Mouse (Mus musculus) heart, adult 11 months (tissue): Measurements from ENCODE around the gene Scrn1.

Source experiments
- DNase-seq: peaks from one replicate; pipeline ENCODE4 v3.0.0; 2022

Scrn1 gene

DNA sequence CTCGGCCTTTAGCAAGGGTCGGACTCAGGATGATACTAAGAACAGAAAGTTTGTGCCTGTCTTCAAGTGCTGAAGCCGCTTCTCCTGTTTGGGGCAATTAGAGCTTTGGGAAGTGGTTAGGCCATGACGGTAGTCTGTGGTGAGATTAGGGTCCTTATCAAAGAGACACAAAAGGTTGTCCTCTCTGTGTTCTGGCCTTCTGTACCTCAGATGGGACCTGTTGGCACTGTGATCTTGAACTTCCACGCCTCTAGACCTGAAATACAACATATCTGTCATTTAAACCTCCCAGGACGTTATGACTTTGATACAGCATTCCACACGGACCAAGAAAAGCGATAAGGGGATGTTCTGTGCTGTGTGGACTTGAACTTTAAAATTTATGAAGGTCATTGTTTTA, 37.6 kb downstream of the Scrn1 start:
- no peak for DNase-seq

DNA sequence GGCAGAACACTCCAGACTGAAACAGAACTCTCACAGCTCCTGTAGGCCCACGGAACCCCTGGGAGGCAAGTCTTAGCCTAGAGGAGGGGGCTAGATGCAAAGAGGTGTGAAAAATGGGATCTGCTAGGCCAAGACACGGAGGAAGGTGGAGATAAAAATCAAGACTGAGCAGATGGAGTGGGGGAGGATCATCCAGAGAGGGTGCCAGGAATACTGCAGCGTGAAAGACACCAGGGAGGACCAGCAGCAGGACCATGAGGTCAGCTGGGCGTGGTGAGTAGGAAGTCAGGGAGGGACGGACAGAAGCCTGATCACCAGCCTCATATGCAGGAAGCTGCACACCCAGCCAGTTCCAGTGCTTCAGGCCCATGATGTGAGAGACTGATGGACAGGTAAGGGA, 47.5 kb downstream of the Scrn1 start:
- DNase-seq: no peak

DNA sequence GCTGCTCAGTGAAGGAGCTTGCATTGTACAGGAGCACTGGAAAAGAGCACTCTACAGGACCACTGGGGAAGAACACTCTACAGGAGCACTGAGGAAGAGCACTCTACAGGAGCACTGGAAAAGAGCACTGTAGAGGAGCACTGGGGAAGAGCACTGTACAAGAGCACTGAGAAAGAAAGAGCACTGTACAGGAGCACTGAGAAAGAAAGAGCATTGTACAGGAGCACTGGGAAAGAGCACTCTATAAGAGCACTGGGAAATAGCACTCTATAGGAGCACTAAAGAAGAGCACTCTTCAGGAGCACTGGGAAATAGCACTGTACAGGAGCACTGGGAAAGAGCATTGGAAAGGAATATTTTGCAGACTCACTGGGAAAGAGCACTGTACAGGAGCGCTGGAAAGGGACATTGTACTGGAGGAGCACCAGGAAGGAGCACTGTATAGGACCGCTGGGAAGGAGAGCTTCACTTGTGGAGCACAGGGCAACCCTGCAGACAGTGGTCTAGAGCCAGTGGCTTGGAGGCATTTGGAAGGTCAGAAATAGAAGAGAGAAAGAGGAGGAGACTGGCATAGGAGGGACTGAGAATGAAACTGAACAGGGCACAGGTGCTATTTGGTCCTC, 49.7 kb downstream of the Scrn1 start:
- DNase-seq: no peak

DNA sequence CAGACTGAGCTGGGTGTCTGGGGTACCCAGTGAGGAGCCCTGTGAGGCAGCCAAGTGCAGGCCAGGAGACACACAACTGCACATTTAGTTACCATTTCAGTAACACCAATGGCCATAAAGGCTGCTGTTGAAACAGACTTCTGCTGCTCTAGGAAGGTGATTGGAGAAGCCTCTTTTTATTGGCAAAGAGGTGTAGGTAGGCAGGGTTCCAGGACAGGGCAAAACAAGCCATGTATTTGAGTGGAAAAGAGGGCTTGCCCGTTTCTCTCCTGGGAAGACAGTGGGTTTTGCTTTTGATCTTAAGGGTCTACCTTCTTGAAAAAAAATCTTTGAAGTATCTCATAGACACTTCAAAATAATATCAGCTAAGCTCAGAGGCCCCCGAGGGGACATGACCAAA, 54.0 kb downstream of the Scrn1 start:
- DNase-seq: peak; percentile 61

DNA sequence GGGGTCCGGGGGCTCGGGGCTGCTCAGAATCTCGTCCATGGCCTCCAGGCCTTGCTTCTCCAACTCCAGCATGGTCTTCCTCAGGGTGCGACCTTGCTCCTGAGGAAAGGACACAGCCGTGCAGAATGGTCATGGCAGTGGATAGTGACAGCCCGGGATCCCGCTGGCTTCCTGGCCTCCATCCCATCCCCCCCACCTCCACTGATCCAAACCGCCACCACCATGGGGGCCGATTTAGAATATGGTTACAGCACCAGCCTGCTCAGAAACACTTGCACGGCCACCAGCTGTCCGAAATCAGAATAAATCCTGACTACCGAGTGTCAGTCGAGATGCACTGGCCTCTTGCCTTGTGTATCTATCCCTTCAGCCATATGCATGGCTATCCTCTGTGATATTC, 57.0 kb downstream of the Scrn1 start:
- DNase-seq: peak; percentile 84

DNA sequence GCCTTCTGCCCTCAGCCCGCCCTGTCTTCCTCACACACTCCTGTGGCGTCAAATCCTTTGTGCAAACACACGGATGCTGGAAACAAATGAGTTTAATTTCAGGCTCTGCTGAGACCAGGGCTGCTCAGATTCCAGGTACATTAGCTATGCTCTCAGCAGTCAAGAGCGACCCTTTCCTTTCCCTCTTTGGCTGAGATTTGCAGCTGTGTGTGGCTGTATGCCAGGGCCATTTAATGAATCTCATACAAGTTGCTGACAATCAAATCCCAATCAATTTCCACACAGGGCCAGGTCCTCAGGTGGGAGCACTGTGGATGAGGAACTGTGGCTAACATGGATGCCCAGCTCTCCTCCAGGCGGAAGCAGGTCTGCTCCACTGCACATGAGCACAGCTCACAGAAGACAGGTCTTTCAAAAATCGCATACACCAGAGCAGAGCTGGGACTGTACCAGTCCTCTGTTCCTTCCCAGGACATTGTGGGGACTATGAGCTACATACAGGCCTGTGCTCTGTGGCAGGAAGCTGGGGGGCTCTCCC, 58.0 kb downstream of the Scrn1 start:
- peak; percentile 84 for DNase-seq

DNA sequence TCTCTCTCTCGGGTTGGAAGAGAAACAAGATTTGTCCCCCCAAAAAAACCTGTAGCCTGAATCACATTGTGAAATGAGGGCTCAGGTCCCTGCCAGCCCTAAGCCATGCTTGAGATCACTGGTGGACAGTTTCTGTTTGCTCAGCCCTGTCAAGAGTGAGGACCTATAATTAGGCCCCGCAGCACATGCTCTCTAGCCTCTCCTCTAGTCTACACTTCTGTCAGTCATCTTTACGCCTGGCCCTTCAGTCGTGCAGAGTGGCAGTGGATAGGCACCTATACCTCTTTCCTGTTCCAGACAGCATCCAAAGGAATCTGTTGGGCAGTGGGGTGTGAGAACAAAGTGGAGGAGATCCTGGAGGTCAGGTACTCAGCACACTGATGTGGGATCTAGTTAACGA, 58.5 kb downstream of the Scrn1 start:
- no peak for DNase-seq

DNA sequence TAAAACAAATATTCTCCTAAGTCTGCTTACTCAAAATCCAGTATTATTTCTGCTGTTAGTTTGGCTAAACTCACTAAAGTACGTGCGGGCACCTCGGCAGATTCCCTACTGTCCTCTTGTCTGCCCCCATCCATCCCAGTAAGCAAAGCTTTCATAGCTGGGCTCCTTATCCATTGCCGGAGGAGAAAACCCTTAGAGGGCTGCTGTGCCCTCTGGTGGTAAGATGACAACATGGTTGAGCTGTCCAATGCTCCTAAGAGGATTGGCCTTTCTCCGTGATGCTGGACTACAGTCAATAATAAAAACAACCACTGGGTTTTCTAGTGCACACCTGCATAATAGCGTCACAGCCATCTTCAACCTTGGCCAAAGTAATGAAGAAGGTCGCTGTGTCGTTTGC, 59.3 kb downstream of the Scrn1 start:
- no peak for DNase-seq

DNA sequence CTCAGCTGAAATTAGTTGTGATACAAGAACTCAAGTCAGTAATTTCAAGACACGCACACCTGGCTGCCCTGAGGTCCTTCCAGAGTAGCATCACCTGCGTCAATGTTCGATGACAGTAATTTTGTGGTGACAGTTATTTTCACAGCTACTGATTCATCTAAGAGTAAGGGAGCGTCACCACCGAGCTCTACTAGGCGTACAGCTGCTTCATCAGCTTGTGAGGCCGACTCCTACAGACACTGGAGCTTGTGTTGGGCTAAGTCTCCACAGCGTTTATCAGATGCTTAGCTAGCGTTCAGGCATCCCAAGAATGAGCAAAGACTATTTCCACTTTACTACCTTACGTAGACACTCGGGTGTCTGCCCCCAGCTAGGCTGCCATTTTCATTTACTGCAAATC, 60.0 kb downstream of the Scrn1 start:
- no peak for DNase-seq

DNA sequence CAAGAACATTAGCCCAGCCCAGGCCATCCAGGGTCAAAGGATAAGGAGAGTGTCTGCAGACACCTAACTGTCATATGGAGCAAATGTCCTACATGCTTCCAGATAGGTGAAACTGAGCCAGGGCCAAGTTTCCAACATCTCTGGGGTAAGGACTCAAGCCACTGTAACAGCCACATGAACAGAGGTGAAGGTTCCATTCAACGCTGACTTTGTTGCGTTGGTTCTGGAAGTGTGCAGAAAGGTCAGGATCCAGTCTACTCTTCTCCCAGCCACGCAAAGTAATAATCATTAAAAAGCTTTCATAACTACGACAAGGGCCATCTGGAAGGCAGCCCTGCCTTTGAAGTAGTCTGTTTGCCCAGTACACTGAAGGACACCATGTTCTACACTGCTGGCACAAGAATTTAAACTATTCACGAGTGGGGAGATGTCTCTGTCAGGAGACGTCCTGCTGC, 63.6 kb downstream of the Scrn1 start:
- peak; percentile 96 for DNase-seq

DNA sequence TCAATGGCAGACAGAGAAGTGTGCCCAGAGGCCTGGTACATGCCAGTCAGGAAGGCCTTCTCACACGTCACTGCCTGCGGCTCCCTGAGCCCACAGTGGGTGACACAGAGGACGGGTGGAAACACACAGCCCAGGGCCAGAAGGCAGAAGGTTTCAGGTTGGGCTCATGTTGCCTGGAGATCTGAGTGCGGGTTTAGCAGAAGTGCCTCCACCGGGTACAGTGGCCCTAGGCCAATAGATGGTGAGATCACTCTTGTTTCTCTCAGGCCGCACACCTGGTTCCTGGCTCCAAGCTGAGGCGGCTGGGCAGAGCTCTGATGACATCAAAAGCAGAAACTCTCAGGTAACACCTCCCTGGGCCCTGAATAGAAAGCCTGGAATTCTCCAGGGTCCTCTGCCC, 70.1 kb downstream of the Scrn1 start:
- no peak for DNase-seq

DNA sequence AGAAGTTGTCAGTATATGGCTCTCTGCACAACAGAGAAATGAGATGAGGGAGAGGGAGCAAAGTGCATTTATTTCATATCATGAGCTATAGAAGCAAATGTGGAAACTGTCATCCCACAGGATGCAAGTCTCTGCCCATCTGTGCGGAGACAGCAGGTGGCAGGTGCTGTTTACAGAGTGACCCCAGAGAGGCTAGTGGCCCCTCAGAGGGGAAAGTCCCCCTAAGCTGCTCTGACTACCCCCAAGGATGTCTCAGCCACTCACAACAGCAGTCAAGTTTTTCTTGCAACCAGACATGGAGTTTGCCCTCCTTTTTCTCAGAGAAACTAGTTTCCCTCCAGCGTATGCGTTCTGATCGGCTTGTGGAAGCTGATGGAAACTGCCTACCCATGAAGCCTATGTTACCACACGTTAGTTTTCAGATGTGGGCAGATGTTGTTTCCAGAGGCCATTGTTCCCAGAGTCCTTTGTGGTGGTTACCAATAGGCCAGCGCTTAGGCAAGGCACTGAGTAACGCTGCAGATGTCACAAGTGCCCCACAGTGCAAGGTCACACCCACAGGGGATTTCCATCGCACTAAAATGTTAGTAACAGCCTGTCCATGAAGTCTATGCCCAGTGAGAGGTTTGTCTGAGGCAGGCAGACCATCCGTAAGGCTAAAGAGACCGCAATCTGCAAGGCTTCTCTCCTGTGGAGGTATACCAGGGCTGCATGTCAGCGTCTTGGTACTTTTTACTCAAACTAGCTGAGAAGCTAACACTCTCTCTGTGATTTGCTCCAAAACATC, 71.5 kb downstream of the Scrn1 start:
- no peak for DNase-seq

DNA sequence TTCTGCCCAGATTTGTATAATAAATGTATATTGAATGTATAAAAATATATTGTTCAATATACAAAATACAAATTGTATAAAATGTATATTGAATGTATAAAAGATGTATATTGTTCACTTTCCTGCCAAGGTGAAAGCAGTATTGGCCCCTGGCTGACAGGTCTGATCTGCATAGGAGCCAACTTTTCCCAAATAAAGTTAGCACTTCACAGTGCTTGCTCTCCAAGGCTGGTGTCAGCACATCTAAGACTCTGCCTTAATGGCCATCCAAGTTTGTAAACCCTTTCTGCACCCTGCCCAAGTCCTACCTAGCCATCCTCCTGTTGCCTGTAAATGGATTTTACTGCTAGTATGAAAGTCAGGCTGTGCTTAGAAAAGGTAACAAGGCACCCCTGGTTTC, 72.2 kb downstream of the Scrn1 start:
- no peak for DNase-seq

DNA sequence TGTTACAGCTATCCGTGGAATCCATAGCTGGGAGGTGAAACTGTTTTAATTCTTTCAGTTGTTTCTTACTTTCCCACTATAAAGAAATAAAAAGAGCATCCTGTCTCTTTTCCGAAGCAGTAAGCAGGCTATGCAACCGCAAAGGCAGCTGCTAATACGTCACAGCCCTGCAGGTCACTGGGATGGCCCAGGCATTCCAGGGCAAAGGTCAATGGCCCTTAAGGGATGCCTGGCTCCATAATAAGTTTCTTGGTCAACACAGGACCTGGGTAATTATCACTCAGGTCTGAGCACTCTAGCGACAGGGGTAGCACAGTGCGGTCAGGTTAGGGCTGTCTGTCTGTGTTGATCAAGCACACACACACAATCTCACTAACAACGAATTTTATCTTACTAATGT, 75.2 kb downstream of the Scrn1 start:
- DNase-seq: no peak

DNA sequence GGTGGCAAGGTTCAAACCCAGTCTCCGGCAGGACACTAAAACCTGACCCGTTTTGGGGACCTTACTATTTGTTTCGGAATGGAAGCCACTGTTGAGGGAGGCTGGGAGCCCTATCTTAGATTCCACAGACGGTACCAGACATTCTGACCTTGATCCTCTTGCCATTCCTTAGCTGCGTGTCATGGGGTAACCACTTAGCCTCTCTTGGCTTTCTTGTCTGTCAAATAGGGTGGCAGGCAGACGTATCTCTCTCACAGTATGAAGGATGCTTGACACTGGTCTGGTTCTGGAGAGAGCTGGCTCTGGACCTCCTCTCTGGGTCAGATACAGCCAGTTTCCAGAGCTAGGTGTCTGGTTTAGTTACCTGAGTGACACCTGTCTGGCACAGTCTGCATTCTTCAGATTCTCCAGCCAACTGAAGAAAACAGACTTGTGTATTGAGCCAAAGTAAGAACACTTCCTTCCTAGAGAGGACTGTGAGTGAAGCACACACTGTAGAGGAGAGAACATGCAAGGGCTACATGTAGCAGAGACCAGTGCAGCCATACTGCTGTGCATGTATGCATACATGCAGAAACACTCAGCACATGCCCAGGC, 80.2 kb downstream of the Scrn1 start:
- no peak for DNase-seq

DNA sequence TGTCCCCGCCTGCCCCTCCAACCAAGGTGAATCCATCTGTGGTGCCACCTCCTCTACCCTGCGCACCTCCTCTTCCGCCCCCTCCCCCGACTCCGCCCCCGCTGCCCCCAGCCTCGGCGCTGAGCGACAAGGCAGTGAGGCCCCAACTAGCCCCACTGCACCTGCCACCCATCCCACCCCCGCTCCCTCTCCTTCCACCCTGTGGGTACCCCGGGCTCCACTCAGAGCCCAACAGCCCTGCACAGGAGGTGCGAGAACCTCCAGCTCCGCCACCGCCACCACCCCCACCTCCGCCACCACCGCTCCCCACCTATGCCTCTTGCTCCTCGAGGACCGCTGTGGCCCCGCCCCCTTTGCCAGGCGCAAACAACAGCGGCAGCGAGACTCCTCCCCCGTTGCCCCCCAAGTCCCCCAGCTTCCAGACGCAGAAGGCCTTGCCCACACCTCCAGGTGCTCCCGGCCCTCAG, 80.8 kb downstream of the Scrn1 start:
- DNase-seq: no peak

DNA sequence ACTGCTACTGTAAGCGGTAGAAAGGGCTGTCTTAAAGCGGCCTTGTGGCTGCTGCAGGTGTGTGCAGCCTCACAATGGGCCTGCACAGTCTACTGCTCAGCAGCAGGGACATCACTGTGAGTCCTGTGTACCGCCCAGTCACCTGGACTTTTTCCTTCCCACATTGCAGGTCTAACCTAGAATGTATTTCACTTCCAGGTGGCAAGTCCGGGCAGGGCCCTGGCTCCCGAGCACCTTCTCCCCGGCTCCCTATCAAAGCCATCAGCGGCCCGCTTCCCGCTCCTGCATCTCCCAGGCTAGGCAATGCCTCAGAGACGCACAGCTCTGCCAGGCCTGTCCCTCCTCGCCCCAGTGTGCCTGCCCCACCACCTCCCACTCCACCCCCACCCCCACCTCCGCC, 81.3 kb downstream of the Scrn1 start:
- DNase-seq: no peak

DNA sequence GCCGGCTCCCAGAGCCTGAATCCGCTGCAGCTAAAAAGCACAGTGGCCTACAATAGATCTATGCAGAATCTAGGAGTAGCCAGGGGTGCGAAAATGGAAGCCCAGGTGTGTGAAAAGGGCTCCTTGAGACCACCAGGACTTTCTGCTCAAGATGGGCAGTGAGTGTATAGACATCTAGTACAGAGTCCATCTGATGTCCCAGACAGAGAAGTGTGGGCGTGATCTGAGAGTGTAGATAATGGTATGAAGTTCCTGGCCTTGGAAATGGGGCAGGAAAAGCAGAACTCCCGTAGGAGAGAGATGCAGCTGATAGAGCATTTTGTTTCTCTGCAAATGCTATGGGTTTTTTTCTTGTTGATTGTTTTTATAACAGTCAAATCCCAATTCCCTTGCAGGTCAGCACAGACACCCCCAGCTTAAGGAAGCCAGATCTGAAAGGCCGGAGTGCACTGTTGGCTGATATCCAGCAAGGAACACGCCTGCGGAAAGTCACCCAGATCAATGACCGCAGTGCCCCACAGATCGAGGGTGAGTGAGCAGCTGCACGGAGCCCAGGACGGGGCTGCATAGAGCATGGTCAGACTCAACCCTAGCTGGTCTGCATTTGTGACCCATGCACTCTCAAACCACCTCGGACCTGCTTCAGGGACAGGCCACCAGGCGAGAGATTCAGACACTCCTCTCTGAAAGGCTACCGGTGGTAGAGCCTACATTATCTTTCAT, 84.7 kb downstream of the Scrn1 start:
- DNase-seq: no peak

DNA sequence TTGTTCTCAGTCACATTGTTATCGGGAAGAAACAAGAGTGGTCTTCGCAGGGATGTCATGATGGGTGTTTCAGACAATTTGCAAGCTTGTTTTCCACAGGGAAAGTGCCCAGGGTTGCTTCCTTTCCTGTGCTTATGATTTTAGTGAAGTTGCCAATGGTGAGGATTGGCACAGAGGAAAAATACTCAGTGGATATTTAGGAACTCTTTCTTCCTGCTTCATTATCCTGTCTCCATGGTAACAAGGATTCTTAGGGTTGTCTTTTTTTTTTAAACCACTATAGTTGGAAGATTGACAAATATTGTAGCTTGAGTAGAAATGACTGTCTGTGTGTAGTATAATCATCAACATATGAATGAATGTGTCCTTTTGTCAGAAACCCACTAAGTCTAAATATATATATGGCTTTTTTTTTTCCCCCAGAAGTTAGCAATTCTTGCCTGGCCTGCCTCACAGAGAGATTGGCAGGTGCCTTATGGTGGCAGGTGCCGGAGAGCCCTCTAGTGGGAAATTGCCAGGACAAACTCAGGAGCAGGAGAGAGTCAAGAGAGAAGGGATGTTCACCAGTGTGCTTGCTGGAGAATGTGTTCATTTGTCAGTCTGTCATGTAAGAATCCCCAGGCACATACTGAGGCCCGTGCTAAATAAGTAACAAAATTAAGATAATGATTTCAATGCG, 87.5 kb downstream of the Scrn1 start:
- DNase-seq: no peak

DNA sequence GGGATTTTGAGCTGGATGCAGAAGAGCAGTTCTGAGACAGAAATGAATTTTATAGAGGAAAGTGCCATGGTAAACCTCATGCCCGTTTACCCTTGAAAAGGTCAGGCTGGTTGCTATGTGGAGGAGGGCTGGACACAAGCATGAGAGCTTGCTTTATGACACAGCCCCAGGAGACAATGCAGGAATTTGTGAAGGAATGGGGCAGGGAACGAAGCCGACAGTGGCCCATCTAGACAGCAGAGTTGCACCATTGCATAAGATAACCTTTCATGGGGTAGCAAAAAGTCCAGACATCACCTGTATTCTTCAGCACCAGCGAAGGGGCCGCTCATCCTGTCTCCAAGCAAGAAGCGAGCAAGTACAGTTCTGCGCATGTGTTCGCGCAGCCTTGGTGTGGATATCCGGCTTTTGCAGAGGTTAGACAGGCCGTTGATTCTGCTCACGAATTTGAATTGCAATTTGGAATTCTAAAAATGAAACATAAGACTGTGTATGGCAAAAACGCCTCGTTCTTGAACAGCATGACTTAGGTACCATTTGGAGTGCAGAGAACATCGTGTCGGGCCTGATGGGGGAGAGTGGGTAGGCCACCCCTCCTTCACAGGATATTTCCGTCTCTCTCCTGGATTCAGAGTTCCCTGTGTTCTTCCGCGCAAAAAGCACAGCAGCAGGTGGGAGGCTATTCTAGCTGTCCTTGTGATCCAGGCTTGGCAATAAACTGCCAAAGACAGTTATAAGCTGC, 90.2 kb downstream of the Scrn1 start:
- no peak for DNase-seq

DNA sequence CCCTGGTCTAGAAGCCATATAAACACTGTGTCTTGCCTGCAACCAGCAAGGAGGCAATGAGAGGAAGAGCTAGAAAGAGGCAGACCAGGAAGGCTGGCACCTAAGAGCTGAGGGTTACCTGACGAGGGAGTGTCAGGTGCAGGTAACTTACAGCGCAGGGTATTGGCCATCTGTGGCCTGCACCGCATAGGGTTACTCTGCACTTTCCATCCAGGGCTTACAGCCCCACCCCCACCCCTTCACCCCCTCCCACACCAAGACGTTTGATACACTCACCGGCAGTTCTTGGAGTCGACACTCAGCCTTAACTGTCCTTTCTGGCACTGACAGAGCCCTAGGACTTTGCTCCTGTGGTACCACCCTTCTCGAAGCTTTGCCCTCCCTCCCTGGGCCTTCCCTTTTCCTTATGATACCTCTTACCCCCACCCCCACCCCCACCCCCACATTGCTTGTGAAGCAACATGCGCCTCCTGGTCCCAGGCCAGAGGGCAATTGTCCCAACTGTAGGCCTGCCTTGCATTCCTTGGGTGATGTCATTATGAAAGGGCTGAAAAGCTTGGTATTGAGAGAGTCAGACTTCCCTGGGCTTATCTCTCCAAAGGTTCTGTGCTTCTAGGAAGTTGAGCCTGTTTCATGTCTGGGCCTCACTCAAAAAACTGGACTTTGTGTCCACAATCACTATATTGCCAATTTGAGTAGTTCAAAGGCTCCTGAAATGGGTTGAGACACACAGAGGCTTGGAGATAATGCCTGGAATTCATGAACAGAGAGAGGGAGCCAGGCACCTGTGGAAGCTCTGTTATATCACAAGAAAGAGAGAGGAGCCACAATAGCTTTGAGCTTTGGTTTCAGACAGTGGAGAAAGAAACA, 93.2 kb downstream of the Scrn1 start:
- DNase-seq: no peak
